Mouse (Mus musculus): ENCODE results near the gene Rpl13. TPM values are rescaled to one million over a fixed set of nuclear protein-coding genes. Genes with fewer than 3 reads are reported as not detected.

Rpl13 gene
- total and polyA plus RNA-seq, 3 experiments = 1,306 to 3,113 TPM; not detected in 1

Other genes with a start within 250 kb of the Rpl13 start
- 49.2 and 57.8 TPM in 2 replicates for gene Ankrd11, start 60.1 kb upstream of the Rpl13 start, total RNA-seq (2012; rRNA removed)
- gene Ankrd11, start 60.1 kb upstream of the Rpl13 start, polyA plus RNA-seq (2012; ENCODE audit: insufficient read depth in 1 of 2, insufficient read length in 2 of 2, low read depth in 1 of 2, low replicate concordance in 2 of 2, missing spikeins in 1 of 2) = 100 to 1,000 TPM in 1 of 2 experiments, 10 to 100 TPM in 1; 87.7 to 235 TPM
- 28.9 and 32.0 TPM in 2 replicates for gene Spg7, start 39.4 kb upstream of the Rpl13 start, total RNA-seq (2012; rRNA removed)
- gene Spg7, start 39.4 kb upstream of the Rpl13 start, polyA plus RNA-seq (2012; ENCODE audit: insufficient read depth in 1 of 2, insufficient read length in 2 of 2, low read depth in 1 of 2, low replicate concordance in 2 of 2, missing spikeins in 1 of 2) = 10 to 100 TPM in 1 of 2 experiments, not detected in 1; 36.0 TPM
- gene Cpne7, start 15.0 kb downstream of the Rpl13 start, total RNA-seq (2012; rRNA removed) = 2.2 and 3.5 TPM in 2 replicates
- 1 to 10 TPM in 1 of 2 experiments, not detected in 1; 4.5 TPM for gene Cpne7, start 15.0 kb downstream of the Rpl13 start, polyA plus RNA-seq (2012; ENCODE audit: insufficient read depth in 1 of 2, insufficient read length in 2 of 2, low read depth in 1 of 2, low replicate concordance in 2 of 2, missing spikeins in 1 of 2)
- 0.15 TPM in 1 of 2 replicates, not detected in the other for gene Sult5a1, start 56.0 kb downstream of the Rpl13 start, total RNA-seq (2012; rRNA removed)
- not detected for gene Sult5a1, start 56.0 kb downstream of the Rpl13 start, polyA plus RNA-seq (2012; ENCODE audit: insufficient read depth in 1 of 2, insufficient read length in 2 of 2, low read depth in 1 of 2, low replicate concordance in 2 of 2, missing spikeins in 1 of 2)
- not detected in 2 replicates for gene Dpep1, start 83.9 kb downstream of the Rpl13 start, total RNA-seq (2012; rRNA removed)
- not detected for gene Dpep1, start 83.9 kb downstream of the Rpl13 start, polyA plus RNA-seq (2012; ENCODE audit: insufficient read depth in 1 of 2, insufficient read length in 2 of 2, low read depth in 1 of 2, low replicate concordance in 2 of 2, missing spikeins in 1 of 2)
- gene Chmp1a, start 110.4 kb downstream of the Rpl13 start, total RNA-seq (2012; rRNA removed) = 68.6 and 80.5 TPM in 2 replicates
- 10 to 100 TPM in 1 of 2 experiments, not detected in 1; 85.7 TPM for gene Chmp1a, start 110.4 kb downstream of the Rpl13 start, polyA plus RNA-seq (2012; ENCODE audit: insufficient read depth in 1 of 2, insufficient read length in 2 of 2, low read depth in 1 of 2, low replicate concordance in 2 of 2, missing spikeins in 1 of 2)
- gene Spata33, start 110.5 kb downstream of the Rpl13 start, total RNA-seq (2012; rRNA removed) = 0.98 and 1.2 TPM in 2 replicates
- 1 to 10 TPM in 1 of 2 experiments, not detected in 1; 1.4 TPM for gene Spata33, start 110.5 kb downstream of the Rpl13 start, polyA plus RNA-seq (2012; ENCODE audit: insufficient read depth in 1 of 2, insufficient read length in 2 of 2, low read depth in 1 of 2, low replicate concordance in 2 of 2, missing spikeins in 1 of 2)
- 23.2 and 28.0 TPM in 2 replicates for gene Cdk10, start 122.5 kb downstream of the Rpl13 start, total RNA-seq (2012; rRNA removed)
- gene Cdk10, start 122.5 kb downstream of the Rpl13 start, polyA plus RNA-seq (2012; ENCODE audit: insufficient read depth in 1 of 2, insufficient read length in 2 of 2, low read depth in 1 of 2, low replicate concordance in 2 of 2, missing spikeins in 1 of 2) = 10 to 100 TPM in 1 of 2 experiments, not detected in 1; 43.8 TPM
- gene Spata2l, start 133.9 kb downstream of the Rpl13 start, total RNA-seq (2012; rRNA removed) = 1.2 and 1.9 TPM in 2 replicates
- 1 to 10 TPM in 1 of 2 experiments, not detected in 1; 3.1 TPM for gene Spata2l, start 133.9 kb downstream of the Rpl13 start, polyA plus RNA-seq (2012; ENCODE audit: insufficient read depth in 1 of 2, insufficient read length in 2 of 2, low read depth in 1 of 2, low replicate concordance in 2 of 2, missing spikeins in 1 of 2)
- gene Zfp276, start 151.8 kb downstream of the Rpl13 start, total RNA-seq (2012; rRNA removed) = 11.8 and 16.0 TPM in 2 replicates
- gene Zfp276, start 151.8 kb downstream of the Rpl13 start, polyA plus RNA-seq (2012; ENCODE audit: insufficient read depth in 1 of 2, insufficient read length in 2 of 2, low read depth in 1 of 2, low replicate concordance in 2 of 2, missing spikeins in 1 of 2) = 10 to 100 TPM in 1 of 2 experiments, not detected in 1; 19.2 TPM
- 3.0 and 4.4 TPM in 2 replicates for gene Vps9d1, start 152.0 kb downstream of the Rpl13 start, total RNA-seq (2012; rRNA removed)
- 10 to 100 TPM in 1 of 2 experiments, not detected in 1; 12.2 TPM for gene Vps9d1, start 152.0 kb downstream of the Rpl13 start, polyA plus RNA-seq (2012; ENCODE audit: insufficient read depth in 1 of 2, insufficient read length in 2 of 2, low read depth in 1 of 2, low replicate concordance in 2 of 2, missing spikeins in 1 of 2)
- 22.9 and 32.2 TPM in 2 replicates for gene Fanca, start 216.2 kb downstream of the Rpl13 start, total RNA-seq (2012; rRNA removed)
- gene Fanca, start 216.2 kb downstream of the Rpl13 start, polyA plus RNA-seq (2012; ENCODE audit: insufficient read depth in 1 of 2, insufficient read length in 2 of 2, low read depth in 1 of 2, low replicate concordance in 2 of 2, missing spikeins in 1 of 2) = 10 to 100 TPM in 1 of 2 experiments, not detected in 1; 75.9 TPM
- gene Spire2, start 230.4 kb downstream of the Rpl13 start, total RNA-seq (2012; rRNA removed) = 1.1 and 2.8 TPM in 2 replicates
- 1 to 10 TPM in 1 of 2 experiments, not detected in 1; 5.4 TPM for gene Spire2, start 230.4 kb downstream of the Rpl13 start, polyA plus RNA-seq (2012; ENCODE audit: insufficient read depth in 1 of 2, insufficient read length in 2 of 2, low read depth in 1 of 2, low replicate concordance in 2 of 2, missing spikeins in 1 of 2)

Data from MEL (cell line).